Mouse (Mus musculus) A20 (cell line): ENCODE results near the gene Col23a1.
A peak's percentile ranks its signal among the peaks of the same experiment; 100 is the strongest.

Source experiments
- DNase-seq: peaks from one replicate; pipeline ENCODE4 v3.0.0-alpha.2; 2011; ENCODE audit warnings: low read depth, low spot score

Col23a1 gene

DNA sequence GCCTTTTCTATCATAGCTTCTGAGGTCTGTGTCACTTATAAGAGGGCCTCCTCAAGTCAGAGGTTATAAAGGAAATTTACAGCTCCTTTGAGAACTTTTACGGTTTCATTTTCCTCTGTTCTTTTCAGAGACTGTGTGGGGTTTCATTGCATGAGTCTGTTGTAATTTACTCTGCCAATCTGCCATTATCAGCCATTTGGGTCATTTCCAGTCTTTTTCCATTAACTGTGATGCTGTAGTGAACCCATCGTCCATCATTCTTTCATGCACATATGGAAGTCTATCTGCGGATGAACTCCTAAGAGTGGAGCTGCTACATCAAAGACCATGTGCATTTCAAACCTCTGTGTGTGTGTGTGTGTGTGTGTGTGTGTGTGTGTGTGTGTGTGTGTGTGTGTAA lies 192.5 kb downstream of the Col23a1 start:
- no peak for DNase-seq

DNA sequence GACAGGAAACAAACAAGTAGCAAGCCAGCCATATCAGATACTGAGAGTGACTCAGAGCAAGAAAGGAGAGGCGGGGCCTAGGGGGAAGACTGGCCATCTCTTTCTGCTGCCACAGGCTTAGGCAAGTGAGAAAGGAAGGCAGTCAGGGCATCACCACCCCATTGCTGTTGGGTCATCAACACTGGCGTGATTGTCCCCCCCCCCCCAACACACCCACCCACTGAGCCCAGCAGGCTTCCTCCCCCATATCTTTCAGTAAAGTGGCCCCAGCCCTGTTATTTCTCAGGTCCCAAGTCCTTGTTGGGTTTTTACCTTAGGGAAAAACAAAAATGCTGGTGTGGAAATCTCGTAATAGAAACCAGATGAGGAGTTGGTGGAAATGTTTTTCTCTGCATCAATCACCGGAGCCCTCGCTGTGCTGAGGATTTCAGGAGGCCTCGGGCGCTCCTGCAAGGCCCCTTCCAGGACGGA lies 195.4 kb downstream of the Col23a1 start:
- DNase-seq = no peak

DNA sequence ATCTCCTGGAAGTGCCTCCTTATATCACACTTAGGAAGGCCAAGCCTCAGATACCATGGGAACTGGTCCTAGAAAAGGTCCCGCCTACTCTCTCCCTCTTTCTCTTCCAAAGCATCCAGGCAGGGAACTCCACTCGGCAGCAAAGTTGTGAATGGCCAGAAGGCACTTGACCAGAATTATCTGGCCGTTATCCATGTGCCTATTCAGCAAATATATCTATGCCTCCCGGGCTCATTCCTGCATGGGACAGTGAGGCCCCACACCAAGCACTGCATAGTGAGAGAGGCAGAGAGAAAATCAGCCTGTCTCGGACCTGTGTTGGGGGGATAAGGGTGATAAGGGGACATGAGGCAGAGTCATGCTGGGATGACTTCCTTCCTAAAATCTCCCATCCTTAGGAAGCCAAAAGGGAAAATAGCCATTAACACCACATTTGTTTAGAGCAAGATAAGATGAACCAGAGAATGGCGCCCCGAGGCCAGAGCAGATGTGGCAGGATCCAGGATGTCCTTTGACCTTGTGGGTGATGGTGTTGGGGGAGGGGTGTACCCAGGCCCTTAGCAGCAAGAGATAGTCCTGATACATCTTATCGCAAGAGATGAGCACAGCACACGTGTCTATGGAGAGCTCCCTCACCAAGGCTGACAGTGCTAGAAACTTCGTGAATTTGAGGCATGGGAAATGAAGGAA lies 196.2 kb downstream of the Col23a1 start:
- DNase-seq = no peak

GRCm38 (mm10) chr11:51488813-51489212 lies 199.1 kb downstream of the Col23a1 start:
- no peak for DNase-seq

- DNase-seq = no peak
Measured at GRCm38 (mm10) chr11:51493421-51493820, 203.7 kb downstream of the Col23a1 start.

- peak; percentile 25 for DNase-seq
Measured at GRCm38 (mm10) chr11:51494178-51494577, 204.5 kb downstream of the Col23a1 start.

DNA sequence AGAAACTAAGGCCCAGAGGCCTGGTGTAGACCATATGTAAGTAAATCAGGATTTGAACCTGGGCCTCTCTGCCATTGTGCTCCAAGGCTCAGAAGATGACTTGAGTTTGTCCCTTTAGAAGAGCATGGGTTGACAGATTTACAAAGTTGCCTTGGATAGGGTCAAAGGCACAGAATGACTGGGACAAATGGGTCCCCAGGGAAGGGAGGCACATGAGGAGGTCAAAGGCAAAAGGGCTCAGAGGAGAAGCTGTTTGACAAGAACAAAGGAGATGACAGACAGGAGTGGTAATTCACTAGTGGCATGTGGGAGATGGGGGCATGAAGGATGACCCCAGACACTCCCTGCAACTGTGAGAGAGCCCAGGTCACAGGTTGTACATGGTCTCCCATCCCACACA lies 210.1 kb downstream of the Col23a1 start:
- no peak for DNase-seq

DNA sequence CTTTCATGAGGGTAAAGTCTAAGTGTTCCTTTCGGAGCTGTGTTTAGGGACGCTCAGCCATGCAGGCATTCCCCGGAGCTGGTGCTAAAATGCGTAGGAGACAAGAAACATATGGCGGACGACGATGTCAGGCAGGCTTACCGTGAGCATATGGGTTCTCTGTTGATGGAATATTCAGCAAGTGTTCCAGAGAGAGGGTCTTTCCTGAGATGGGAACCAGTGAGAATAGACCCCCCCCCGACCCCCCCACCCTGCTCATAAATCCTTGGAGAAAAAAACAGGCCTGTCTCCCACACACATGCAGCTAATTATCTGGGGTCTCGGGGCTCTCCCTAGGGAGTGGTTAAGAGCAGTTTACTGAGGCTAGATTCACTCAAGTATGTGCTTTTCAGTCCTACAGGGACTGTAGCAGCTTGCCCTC lies 212.7 kb downstream of the Col23a1 start:
- DNase-seq = no peak

DNA sequence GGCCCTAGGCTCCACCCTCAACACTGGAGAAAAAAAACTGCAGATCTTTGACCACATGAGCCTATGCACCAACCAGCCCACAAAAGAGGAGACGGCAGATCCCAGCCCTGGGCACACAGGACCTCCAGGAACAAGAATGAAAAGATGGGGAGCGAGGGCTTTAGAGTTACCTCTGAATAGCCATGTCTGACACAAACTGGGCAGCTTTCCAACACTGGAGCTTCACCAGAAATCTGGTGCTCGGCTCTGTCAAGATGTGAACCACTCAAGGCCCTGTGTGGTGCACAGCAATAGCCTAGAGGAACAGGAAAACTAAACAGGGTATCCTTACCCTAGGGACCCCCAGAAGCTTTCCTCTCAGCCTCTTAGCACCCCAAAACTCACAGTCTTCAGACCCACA lies 215.2 kb downstream of the Col23a1 start:
- no peak for DNase-seq

DNA sequence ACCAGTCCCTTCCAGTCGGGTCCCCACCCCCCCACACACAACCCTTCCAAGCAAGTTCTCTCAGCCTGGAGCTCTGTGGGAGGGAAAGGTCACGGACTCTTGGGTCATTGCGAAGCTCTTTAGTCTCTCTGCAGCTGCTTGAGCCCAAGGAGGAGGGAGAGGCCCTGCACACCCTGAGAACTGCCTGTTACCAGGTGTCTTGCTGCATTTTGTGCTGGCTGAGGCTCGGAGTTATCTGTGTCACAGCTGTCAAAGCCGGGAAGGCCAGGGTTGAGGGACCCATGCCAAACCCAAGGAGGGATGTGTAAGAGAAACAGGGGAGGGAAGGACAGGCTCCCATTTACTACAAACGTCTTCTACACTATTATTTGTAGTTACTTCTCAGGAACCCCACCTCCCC lies 218.3 kb downstream of the Col23a1 start:
- DNase-seq = no peak

DNA sequence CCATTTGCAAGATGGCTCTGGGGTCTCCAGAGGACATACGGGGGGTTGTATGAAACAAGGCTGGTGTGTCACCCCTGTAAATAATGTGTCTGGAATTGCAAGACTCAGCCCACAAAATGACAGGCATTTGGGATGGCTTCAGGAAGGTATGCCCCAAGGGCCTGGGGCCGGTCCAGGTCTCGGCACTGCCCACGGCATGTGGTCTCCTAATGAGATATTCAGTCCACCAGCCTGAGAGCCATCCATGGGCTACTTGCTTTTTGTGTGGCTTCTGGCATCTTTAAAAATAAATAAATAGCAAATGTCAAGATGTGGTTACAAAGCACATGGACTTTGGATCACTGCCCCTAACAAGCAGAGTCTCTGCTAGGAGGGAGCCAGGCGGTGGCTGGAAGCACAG lies 219.5 kb downstream of the Col23a1 start:
- no peak for DNase-seq

DNA sequence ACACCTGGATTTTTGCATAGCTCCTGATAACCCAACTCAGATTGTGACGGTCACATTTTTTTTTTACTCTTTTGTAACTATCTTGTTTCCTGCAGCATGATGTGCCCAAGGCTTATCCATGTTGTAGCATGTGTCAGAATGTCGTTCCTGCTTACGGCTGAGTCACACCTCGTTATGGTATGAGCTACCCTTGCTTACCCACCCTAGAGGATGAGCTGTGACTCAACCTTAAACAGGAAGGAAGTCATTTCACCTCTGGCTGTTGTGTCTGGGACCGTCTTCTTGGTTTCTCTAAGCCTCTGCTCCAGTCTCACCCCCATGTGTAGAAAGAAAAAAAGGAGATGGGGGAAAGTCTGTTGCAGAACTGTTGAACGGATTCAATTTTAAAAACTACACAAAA lies 223.3 kb downstream of the Col23a1 start:
- DNase-seq = no peak

DNA sequence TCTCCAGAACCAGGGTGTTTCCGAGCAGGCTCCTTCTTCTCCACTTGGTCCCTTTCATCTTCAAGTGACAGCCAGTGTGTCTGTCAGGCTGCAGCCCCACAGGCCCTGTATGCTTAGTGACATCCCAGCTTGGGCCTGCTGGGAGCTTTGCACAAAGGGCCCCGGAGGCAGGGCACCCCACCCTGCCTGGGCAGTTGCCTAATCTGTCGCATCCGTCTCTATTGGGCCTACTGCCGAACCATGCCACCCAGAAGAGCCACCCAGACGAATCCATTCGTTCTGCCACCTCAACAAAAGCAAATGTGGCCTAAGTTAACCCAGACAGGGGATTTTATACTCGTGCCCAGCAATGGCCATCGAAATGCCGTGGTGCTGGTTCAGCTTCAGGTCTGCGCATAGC lies 225.6 kb downstream of the Col23a1 start:
- no peak for DNase-seq

DNA sequence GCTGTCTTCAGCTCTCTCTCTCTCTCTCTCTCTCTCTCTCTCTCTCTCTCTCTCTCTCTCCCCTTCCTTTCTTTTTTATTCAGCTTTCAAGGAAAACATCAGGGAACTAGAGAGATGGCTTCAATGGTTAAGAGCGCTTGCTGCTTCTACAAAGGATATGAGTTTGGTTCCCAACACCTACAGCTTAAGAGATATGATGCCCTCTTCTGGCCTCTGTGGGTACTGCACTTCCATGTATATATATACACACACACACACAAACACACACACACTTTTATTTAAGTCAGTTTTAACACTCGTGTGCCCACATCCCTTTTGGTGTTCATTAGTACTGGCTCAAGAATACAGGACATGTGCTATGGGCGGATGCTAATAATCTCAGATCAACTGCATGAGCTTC lies 228.4 kb downstream of the Col23a1 start:
- DNase-seq = peak; percentile 42

DNA sequence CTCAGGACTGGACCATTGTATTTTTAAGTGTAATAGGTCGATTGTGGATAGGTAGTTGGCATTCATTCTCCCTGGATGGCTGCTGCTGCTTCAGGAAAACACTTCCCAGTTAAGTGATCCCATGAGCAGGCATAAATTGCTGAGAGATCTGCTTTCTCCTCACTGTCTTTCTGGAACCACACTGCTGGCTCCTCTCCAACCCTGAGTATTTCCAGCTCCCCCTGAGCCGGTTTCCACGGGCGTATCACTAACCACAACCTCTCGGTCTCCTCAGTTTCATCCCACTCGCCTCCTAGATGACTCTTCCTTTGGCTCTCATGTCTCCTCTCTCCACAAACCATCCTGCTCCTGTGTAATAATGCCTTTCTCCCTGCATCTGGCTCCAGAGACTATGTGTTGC lies 228.9 kb downstream of the Col23a1 start:
- DNase-seq = no peak

DNA sequence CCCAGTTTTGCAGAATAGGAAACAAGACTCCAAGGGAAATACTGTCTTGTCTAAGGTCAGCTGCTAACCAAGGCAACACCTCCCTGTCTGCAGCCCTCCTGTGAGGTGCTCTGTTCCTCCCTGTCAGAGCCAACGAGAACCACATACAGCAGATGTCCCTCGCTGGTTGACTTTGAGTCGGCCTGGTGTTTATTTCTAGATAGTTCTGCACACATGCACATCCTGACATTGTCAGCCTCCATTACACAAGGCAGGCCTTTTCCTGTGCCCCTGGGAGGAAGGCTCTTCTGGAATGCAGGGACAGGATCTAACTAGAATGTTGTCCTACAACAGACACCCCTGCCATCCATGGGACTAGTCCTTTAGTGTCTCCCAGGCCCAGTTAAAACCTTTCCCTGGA lies 231.7 kb downstream of the Col23a1 start:
- DNase-seq = no peak

DNA sequence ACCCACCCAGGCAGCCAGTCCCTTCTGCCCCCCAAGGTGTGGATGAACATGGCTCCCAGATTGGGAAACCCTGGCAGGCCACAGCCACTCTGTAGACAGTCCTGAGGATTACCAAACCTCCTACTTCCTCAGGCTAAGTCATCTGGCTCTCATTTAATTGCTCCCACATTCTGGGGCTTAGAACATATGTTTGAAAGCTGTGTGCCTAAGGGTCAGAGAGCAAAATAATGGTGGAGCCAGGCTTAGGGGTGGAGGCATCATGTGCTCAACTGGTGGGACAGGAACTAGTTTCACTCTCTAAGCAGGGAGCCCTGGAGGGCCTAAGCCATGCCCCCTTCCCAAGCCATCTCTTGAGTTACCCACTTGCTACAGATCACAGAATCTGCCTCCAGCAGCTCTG lies 233.5 kb downstream of the Col23a1 start:
- DNase-seq = no peak

- no peak for DNase-seq
Measured at GRCm38 (mm10) chr11:51523625-51524024, 233.9 kb downstream of the Col23a1 start.

- no peak for DNase-seq
Measured at GRCm38 (mm10) chr11:51526631-51527161, 237.0 kb downstream of the Col23a1 start.

GRCm38 (mm10) chr11:51533128-51533533 lies 243.4 kb downstream of the Col23a1 start:
- no peak for DNase-seq

DNA sequence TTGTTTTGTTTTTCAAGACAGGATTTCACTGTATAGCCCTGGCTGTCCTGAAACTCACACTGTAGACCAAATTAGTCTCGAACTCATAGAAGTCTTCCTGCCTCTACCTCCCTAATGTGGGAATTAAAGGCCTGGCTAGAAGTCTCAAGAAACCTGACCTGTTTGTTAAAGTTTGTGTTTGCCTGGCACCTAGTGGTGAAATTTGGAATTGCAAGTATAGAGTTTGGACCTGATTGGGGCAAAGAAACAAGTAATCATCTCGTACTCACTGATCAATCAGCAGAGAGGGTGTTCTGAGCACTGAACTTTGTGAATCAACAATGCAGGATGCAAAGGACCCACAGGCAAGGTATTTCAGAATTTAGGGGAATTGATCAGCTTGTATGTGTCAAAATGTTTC lies 244.6 kb downstream of the Col23a1 start:
- DNase-seq = peak; percentile 67

DNA sequence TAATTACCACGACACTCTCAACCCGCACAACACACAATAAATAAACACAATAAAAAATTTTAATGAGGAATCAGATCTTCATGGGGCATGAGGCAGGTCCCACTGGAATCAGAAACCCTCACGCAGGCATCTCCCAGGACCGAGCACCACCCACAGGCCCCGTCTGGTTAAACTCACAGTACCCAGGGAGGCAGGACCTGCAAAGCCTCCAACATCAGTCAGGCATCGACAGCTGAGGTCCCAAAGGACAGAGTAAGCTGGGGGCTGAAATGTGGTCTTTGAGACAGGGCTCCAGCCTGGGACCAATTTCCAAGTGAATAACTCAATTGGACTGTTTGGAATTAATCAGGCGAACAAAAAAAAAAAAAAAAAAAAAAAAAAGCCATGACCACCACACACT lies 248.7 kb downstream of the Col23a1 start:
- no peak for DNase-seq

- DNase-seq = no peak
Measured at GRCm38 (mm10) chr11:51538919-51539758, 249.4 kb downstream of the Col23a1 start.
